Mouse (Mus musculus) brain, embryonic 18.5 days (tissue): ENCODE measurements at regions not wholly inside any gene's neighbourhood (a gene's known extent, or its start where the extent isn't known, plus 50 kb on each side); places are given as distances from the start of the nearest gene placed in this dataset.

Experiments
- DNase-seq: peaks from one replicate; pipeline ENCODE4 v3.0.0-alpha.2; 2012; ENCODE audit warnings: low read depth, low spot score

DNA sequence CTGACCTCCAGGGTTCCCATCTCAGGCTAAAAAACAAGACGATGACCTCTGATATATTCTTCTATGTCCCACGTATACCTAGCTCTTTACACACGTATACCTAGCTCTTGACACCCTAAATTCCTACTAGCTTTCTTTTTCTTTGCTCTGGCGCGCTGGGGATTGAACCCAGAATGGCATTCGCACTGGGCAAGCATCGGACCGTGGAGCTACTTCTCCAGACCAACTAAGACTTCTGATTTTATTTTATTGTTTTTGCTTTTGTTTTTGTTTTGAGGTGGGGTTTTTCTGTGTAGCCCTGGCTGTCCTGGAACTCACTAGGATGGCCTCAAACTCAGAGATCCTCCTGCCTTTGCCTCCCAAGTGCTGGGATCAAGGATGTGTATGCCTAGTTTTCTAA lies 112.8 kb upstream of the Cpm start:
- DNase-seq, result no peak

DNA sequence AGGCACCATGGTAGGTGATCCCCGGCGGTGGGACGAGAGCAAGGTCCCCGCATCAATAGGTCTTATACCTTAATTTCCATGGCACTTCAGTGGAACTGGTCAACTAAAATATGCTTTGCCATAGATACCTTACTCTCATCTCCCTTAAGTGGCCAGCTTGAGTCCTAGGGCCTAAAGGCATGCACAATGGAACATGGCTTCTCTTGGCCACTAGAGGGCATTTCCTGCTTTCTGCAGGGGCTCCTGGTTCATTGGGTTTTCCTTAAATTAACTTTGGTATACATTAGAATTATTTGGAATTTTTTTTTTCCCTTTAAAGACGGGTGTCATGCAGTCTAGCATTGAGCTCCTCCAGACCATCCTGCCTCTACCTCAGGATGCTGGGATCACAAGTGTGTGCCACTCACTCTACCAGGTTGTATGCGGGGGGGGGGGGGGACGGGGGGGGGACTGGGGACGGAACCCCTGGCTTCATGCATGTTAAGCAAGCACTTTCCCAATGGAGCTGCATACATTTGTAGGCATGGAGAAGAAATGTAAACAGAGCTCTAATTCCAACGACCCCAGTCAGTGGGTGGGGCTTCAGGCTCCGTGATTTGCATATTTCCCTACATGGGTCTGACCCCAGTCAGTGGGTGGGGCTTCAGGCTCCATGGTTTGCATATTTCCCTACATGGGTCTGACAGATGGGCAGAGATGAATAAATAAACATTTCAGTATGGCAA lies 113.4 kb upstream of the Cpm start:
- no peak for DNase-seq

DNA sequence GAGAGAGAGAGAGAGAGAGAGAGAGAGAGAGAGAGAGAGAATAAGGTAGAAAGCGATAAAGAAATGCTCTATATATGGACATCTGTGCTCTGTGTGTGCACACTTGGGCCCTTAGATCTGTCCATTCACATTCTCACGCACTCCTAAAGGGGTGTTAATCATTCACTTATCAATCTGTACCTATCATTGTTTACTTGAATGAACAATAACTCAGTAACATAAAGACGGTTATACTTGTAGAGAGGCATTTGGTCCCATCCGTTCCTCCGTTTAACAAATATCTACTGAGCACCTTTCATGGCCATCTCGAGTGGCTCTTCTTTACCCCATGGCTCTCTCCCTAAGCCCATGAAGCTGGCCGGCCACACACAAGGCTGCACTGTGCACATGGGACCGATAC lies 114.3 kb upstream of the Cpm start:
- no peak for DNase-seq

DNA sequence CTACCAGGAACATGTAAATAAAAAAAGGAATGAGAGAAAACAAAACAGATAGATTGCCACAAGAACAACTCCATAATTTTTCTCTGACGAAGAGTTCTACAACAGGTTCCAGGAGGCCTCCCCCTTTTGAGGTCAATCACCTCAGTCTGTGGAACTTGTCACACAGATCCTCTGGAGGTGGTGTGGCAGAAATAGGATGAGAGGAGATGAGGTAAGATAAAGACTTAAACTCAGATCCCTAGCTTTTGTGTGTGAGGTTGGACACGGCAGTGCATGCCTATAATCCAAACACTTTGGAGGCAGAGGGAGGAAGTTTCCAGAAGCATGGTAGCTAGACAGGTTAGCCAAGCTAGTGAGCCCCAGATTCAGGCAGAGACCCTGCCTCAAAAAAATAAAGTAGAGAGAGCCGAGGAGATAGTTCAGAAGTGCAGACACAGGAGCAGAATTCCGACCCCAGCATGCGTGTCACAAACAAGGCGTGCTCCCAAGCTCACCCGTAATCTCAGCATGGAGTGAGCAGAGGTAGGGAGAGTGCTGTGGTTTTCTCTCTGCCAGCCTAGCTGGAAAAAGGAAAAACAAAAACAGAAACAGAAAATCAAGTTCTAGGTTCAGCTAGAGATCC lies 115.3 kb upstream of the Cpm start:
- DNase-seq, result no peak

DNA sequence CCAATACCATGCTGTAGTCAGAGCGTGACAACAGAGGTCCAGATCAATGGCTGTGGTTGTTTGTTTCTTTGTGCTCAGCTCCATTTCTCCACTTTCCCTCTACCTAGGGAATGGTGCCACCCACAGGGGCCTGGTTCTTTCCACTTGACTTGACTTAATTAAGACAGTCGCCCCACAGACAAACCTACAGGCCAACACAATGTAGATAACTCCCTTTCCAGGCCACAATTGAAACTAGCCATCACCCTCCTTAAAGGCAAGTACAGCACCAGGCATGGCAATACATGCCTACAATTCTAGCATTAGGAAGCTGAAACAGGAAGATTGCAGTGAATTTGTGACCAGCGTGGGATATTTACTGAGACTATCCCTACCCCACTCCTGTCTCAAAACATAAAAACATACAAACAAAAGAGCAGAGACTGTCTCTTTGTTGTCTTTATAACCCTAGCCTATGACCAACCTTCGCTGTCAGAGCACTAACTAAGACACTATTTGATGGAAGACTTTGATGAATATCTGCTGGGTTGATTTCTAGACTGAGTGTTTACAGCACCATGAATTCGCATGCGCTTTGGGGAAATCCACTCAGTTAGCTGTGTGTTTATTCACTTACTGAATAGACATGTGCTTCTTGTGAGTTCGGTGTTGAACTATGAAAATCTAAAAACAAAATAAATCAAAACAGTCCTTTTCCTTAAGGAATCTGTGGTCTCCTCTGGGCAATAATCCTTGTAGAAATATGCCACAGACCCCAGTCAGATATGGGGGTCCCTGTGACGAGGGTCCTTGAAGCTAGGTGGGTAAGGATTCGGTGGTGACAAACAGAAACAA lies 116.7 kb upstream of the Cpm start:
- no peak for DNase-seq

DNA sequence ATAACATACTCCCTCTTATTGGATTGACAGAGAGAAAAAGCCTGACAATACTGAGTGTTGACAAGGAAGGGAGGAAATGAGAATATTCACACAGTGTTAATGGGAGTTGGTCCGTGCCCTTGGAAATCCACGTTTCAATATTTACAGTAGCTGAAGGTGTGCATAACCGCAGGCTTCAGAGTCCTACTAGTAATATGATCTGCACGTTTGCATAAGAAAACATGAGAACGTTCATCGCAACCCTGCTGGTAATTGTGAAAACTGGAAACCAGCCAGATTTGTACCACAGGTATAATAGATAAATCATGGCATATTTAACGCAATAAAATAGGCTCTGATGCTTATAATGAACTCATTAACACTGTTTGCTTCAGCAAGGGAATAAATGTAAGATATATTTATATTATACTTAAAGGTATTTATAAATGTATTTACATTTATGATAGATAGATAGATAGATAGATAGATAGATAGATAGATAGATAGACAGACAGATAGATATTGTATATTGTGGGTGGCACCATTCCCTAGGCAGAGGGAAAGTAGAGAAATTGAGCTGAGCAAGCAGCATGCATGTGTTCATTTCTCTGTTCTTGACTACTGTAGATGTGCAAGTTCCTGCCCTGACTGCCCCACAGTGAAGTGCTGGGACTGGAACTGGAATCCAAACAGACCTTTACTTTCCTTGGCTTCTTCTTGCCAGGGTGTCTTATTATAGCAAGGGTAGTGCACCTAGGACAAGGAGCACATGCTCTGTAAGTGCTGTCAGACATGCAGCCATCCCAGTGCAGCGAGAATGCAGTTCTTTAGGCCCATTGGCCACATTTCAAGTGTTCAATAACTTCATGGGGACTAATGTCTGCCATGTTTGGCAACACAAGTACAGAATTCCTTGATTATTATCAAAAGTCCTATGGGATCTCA lies 117.6 kb upstream of the Cpm start:
- DNase-seq, result no peak

DNA sequence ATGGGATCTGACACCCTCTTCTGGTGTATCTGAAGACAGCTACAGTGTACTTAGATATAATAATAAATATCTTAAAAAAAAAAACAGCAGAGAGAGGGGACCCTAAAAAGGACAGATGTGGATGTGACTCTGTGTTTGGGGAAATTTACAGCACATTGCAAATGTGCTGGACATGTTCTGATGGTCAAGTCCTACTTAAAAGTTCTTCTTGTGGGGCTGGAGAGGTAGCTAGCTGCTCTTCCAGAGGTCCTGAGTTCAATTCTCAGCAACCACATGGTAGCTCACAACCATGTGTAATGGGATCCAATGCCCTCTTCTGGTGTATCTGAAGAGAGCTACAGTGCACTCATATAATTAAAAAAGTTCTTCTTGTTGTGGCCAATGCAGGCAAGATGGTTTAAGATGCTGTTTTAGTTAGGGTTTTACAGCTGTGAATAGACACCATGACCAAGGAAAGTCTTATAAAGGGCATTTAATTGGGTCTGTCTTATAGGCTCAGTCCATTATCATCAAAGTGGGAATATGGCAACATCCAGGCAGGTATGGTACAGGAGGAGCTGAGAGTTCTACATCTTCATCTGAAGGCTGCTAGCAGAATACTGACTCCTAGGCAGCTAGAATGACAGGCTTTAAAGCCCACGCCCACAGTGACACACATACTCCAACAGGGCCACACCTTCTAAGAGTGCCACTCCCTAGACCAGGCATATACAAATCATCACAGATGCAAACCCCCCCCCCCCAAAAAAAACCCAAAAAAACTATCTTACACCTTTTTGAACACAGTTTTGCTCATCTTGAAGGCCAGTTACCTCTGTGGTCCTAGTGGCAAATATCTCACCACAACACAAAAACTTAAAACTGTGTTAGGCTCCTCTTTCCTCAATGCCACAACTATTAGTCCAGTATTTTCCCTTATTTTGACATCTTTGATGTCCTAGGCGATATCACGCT lies 118.5 kb upstream of the Cpm start:
- DNase-seq, result no peak

DNA sequence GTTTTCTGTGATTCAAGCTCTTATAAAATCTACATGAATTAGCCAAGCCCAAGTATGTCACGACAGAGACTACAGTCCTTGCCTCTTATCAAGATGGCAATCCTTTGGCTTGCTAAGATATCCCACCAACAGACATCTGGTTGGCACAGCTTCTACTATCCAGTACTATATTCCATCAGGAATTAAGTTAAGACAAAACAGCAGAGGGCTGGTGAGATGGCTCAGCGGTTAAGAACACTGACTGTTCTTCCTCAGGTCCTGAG lies 119.1 kb upstream of the Cpm start:
- DNase-seq, result no peak

DNA sequence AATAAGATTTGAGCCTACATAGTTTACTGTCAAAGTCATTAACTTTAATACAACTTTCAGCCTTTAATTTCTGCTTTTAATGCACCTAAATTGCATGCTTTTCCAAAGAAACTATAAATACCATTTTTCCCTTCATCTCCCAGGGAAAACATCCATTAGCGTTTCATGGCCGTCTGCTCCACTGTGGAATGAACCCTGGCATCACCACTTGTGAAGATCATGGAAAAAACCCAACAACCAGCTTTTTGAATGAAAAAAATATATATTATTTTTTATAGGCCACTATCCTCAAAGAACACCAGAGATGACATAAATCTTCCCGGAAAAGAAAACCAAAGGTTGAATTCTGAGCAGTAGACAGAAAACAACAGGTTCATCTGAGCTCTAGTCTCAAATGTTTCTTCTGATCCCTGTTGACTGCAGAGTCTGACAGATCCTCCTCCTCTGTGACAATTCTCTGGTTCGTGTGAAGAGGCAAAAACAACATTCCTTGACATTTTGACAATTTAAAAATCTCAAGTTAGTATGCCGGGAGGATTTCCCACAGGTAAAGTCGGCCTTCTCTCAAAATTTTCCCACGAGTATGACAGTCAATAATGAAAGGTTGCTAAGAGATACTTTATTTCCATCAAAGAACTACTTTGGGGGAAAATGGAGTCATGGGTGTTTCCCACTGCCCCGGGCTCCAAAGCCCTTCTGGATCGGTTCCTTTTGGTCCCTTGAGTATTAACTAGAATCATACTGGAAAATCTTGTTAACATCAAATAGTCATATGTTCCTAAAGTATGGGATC lies 119.7 kb upstream of the Cpm start:
- no peak for DNase-seq

DNA sequence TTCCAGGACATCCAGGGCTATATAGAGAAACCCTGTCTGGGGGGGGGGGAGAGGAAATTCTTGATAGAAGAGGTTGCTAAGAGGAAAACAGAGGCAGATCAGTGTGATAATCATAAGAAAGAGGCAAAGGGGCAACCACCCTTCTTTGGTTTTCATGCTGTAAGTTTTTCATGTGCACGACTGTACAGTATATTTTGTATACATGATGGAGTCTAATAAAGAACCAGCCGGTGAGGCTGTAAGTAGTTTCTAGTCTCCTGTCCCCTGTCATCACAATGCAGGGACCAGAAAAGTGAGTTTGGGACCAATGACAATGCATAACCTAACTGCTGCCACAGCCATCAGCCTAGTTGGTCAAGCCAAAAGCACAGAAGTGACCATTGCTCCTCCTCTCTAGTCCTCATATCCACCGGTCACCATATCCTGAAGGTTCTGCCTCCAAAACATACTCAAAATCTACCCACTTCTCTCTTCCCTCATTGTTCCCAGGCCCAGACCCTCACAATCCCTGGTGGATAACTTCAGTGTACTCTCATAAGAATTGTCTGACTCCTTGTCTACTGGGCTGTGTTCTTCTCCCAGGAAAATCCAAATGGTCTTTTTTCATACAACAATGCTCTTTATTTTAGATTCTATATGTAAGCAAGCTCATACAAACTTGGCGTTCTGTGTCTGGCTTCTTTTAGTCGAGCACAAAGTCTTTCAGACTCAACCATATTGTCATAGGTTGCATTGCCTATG lies 122.9 kb upstream of the Cpm start:
- DNase-seq, result no peak

DNA sequence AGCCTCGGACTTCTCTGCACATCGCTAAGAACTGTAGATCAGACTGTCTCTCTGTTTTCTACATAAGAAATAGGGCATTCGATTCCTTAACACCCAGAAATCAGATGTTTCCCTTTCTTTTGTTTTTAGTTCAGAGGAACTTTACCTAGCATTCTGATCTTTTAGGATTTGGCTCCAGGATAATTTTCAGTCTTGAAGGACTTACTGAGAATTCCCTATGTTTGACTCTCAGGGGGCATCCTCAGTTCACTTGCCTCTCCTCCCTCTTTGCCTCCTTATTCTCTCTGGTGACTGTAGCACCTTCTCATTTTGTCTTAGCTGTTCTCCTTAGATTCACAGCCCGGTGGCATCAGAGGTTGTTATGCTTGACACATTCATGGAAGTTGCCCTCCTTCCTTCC lies 123.8 kb upstream of the Cpm start:
- DNase-seq, result no peak

DNA sequence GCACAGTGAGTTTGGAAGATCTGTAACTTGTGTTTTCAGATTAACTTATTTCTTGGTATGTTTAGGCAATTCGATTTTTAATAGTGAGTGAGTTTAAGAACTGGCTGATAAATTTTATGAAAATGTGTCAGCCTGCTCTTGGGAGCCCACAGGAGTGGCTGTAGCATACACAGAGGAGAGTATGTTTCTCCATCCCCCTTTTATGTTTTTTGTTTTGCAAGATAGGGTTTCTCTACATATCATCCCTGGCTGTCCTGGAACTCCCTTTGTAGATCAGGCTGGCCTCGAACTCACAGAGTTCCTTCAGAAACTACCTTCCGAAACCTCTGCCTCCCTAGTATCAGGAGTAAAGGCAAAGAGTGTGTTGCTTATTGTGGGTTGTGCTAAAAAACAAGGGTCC lies 124.2 kb upstream of the Cpm start:
- no peak for DNase-seq

DNA sequence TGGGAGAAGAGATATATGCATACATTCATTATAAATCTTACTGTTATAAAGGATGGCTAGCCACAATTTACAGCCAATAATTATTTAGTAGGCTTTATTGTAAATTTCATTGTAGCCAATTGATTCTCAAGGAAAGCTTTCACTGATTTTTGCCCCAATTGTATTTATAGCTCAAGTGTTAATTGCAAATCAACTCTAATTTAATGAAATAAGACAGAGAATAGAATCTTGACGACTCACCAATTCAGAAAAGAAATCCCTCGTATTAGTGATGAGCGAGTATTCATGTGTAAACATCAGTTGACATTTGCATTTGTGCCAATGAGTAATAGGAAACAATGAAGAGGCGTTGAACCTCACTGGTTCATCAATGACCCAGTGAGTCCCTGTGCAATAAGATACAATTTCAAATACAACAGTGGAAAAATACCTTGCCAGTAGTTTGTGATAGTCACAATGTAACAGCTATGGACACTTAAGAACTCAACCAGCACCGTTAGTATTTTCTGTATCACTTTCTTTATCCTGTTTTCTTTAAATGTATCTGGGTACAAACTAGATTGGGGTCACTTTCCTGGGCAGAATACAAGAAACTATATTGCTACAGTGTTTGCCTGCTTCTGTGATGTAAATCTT lies 124.6 kb upstream of the Cpsf6 start:
- DNase-seq, result no peak

DNA sequence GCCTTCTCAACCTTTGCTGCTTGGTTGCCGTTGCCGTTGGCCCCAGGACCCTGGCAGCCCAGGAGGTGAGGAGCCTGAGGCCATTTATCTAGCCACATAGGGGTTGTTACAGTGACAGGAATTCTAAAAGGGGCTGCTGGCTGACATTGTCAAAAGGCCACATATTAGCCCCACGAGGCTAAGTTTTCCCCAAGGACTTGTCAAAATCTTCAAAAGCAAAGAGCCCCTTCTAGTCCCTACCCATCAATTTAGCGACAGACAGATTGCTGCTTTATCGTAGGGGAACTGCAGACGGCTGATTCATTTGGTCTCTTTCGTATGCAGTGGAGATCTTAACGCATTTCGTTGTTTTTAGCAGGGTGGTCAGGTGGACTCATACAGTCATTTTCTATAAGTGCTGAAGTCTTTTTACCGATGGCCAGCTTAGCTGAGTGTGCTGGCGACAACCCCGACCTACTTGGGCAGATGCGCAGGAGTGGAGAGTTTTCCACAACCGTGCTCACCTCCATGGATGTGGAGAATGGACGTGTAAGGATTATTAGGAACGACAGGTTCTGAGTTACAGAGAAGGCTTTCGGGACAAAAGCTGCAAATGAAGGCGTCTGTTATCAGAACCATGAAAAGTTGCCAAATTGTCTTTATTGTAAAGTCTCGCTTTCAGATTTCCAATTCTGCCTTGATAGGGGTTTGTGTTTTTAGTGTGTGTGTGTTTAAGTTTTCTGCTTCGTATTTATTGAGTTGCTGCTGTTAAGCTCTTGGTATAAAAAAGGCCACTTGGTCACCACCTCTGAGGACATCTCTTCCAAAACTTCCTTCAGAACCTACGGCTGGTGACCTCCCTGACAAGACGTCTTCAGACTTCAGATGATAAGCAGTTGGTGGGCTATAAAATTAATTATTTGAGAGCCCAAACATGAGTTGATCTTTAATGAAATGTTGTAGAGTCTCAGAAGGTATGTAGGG lies 123.7 kb upstream of the Cpsf6 start:
- DNase-seq, result no peak

DNA sequence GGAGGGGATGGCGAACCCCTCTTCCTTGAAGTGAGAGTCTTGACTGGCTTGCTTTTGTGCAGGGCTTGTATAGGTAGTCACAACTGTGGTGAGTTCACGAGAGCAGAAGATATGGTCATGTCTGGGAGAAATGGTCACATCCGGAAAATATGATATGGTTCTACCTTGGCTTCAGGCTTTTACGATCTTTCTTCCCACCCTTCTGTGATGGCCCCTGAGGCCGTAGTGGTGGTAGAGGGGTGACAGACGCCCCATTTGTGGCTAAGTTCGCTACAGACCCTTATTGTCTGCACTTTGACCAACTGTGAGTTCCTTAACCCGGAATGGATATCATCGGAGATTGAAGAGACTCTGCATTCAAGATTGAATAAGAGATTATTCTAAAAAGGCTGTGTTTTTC lies 122.9 kb upstream of the Cpsf6 start:
- no peak for DNase-seq

DNA sequence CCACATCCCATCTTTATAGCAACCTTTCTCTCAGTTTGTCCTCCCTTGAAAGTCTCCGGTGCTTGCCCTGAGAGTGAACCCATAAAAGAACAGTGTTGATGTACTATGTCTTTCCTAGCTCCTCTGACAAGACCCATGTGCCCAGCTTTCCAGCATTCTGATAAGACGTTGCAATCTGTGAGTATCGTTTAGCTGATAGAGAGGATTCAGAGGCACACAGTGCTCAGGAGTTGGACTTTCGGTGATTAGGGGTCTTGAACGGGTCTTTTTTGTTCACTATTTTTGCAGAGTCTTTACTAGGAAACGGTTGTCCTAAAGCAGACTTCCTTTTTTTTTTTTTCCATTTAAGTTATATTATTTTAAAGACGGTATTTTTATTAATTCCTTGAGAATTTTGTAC lies 122.3 kb upstream of the Cpsf6 start:
- DNase-seq, result no peak

DNA sequence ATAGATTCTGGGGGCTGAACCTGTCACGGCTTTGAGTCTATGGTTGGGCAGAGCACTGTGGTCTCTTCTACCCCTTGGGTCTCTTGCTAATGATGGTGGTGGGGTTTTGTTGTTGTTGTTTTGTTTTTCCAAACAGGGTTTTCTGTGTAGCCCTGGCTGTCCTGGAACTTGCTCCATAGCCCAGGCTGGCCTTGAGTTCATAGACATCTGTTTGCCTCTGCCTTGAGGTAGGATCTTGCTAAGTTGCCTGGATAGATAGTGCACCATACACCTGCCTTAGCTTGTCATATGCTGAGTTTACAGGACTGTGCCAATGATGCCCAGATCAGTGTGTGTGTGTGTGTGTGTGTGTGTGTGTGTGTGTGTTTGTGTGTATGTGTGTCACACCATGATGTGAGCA lies 121.6 kb upstream of the Cpsf6 start:
- no peak for DNase-seq
